Mouse (Mus musculus): ENCODE results near the gene Lmx1b. TPM values are rescaled to one million over a fixed set of nuclear protein-coding genes. Genes with fewer than 3 reads are reported as not detected.
A peak's percentile ranks its signal among the peaks of the same experiment; 100 is the strongest.

Lmx1b gene
- polyA plus RNA-seq, 1 experiment from 2014 or later = not detected

GRCm38 (mm10) chr2:33581449-33581777 is 58.9 kb downstream of the Lmx1b start:
- TF ChIP-seq CTCF (IDR thresholded peaks at IDR 0.05; ENCODE audit: low read depth) (no peak), EP300 (IDR thresholded peaks at IDR 0.05; ENCODE audit: low read depth) (no peak)
- no peak overlapping the region for H3K9ac ChIP-seq (replicated peaks)
- peaks cover 8% of the 10 kb centered on the region; the same call in 1 of the 2 replicates for H3K4me1 ChIP-seq (ENCODE audit: insufficient read depth)
- H3K27me3 ChIP-seq (ENCODE audit: insufficient read depth, low read length) = peaks cover 33% of the 10 kb centered on the region
- no peaks in the 10 kb centered on the region for H3K36me3 ChIP-seq (replicated peaks; ENCODE audit: insufficient read depth, low read length)
- 0% methylated on average over 6 of the region's 6 CpGs for WGBS (ENCODE audit: insufficient replicate concordance)
- DNase-seq (no peak), ATAC-seq (no peak)
- 0 out of 2 replicates have a peak overlapping the region, but pooled peaks have one; percentile 48 for H3K4me2 ChIP-seq (ENCODE audit: low read depth, low read length)
- no peak overlapping the region for H3K4me3 ChIP-seq (ENCODE audit: low read depth, low read length)
- H3K27ac ChIP-seq (ENCODE audit: low read depth) = no peak overlapping the region
- H3K9me3 ChIP-seq (ENCODE audit: low read length) = no peaks in the 10 kb centered on the region

DNA sequence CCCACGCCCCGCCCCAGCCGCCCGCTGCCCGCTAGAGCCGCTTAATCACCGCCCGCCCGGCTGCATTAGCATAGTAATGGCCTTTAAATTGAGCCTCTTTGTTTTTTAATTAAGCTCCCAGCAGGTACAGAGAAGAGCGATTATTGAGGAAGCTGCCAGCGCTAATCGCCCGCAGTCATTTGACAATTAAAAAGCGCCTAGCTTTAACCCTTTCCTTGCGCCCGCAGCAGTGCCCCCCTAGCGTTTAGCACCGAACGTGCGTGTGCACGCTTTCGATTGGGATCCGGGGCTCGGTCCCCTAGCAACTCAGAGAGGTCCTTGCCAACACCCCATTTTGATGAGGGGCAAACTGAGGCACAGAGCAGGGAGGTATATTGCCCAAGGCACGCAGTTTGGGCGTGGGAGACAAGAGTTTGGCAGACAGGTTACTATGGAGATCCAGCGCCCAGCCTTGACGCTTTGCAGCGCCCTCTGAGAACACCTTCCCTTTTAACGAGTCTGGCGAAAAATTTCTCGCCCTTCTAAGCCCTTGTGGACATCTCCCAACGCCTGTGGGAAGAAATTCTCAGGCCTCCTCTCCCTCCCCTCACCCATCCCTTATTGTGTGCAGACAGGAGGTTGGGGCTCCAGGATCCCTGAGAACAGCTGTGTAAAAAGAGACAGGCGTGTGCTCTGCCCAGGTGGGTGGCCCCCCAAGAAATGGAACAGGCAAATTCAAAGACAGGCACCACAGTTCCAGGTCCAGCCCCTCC is 59.4 kb downstream of the Lmx1b start:
- Histone ChIP-seq H3K4me1 (ENCODE audit: insufficient read depth) (peaks cover 8% of the 10 kb centered on the region; the same call in 1 of the 2 replicates), H3K4me3 (ENCODE audit: low read depth, low read length) (0 out of 2 replicates have a peak overlapping the region, but pooled peaks have one; percentile 15), H3K36me3 (replicated peaks; ENCODE audit: insufficient read depth, low read length) (no peaks in the 10 kb centered on the region), H3K4me2 (ENCODE audit: low read depth, low read length) (peak overlapping the region; percentile 48), H3K9me3 (ENCODE audit: low read length) (no peaks in the 10 kb centered on the region), H3K27ac (ENCODE audit: low read depth) (no peak overlapping the region), H3K9ac (replicated peaks) (no peak overlapping the region), H3K27me3 (ENCODE audit: insufficient read depth, low read length) (peaks cover 33% of the 10 kb centered on the region)
- no peak for TF ChIP-seq EP300 (IDR thresholded peaks at IDR 0.05; ENCODE audit: low read depth)
- no peak for TF ChIP-seq CTCF (IDR thresholded peaks at IDR 0.05; ENCODE audit: low read depth)
- ATAC-seq (no peak), DNase-seq (no peak)
- 3% methylated on average over 34 of the region's 34 CpGs for WGBS (ENCODE audit: insufficient replicate concordance)

- H3K27ac ChIP-seq (ENCODE audit: low read depth) = no peak overlapping the region
- H3K27me3 ChIP-seq (ENCODE audit: insufficient read depth, low read length) = peaks cover 17% of the 10 kb centered on the region
- WGBS (ENCODE audit: insufficient replicate concordance) = 40% methylated on average over 13 of the region's 13 CpGs
- H3K4me3 ChIP-seq (ENCODE audit: low read depth, low read length) = no peak overlapping the region
- DNase-seq (no peak), ATAC-seq (no peak)
- H3K4me2 ChIP-seq (ENCODE audit: low read depth, low read length) = no peak overlapping the region
- no peaks in the 10 kb centered on the region for H3K36me3 ChIP-seq (replicated peaks; ENCODE audit: insufficient read depth, low read length)
- H3K9ac ChIP-seq (replicated peaks) = no peak overlapping the region
- TF ChIP-seq CTCF (IDR thresholded peaks at IDR 0.05; ENCODE audit: low read depth) = no peak
- no peak for TF ChIP-seq EP300 (IDR thresholded peaks at IDR 0.05; ENCODE audit: low read depth)
- H3K9me3 ChIP-seq (ENCODE audit: low read length) = no peaks in the 10 kb centered on the region
- no peaks in the 10 kb centered on the region for H3K4me1 ChIP-seq (ENCODE audit: insufficient read depth)
Observed at GRCm38 (mm10) chr2:33575406-33575805, 64.9 kb downstream of the Lmx1b start.

- no peak overlapping the region for H3K27ac ChIP-seq (ENCODE audit: low read depth)
- H3K4me3 ChIP-seq (ENCODE audit: low read depth, low read length) = no peak overlapping the region
- H3K27me3 ChIP-seq (ENCODE audit: insufficient read depth, low read length) = peaks cover 20% of the 10 kb centered on the region; the same call in 1 of the 2 replicates
- DNase-seq (no peak), ATAC-seq (no peak)
- no peaks in the 10 kb centered on the region for H3K4me1 ChIP-seq (ENCODE audit: insufficient read depth)
- 81% methylated on average over 7 of the region's 7 CpGs for WGBS (ENCODE audit: insufficient replicate concordance)
- H3K4me2 ChIP-seq (ENCODE audit: low read depth, low read length) = no peak overlapping the region
- H3K36me3 ChIP-seq (replicated peaks; ENCODE audit: insufficient read depth, low read length) = no peaks in the 10 kb centered on the region
- TF ChIP-seq EP300 (IDR thresholded peaks at IDR 0.05; ENCODE audit: low read depth) = no peak
- no peak for TF ChIP-seq CTCF (IDR thresholded peaks at IDR 0.05; ENCODE audit: low read depth)
- no peak overlapping the region for H3K9ac ChIP-seq (replicated peaks)
- no peaks in the 10 kb centered on the region for H3K9me3 ChIP-seq (ENCODE audit: low read length)
Observed at GRCm38 (mm10) chr2:33573075-33573474, 67.2 kb downstream of the Lmx1b start.

- no peaks in the 10 kb centered on the region for H3K4me1 ChIP-seq (ENCODE audit: insufficient read depth)
- no peak overlapping the region for H3K4me2 ChIP-seq (ENCODE audit: low read depth, low read length)
- TF ChIP-seq CTCF (IDR thresholded peaks at IDR 0.05; ENCODE audit: low read depth) (no peak), EP300 (IDR thresholded peaks at IDR 0.05; ENCODE audit: low read depth) (no peak)
- 54% methylated on average over 16 of the region's 16 CpGs for WGBS (ENCODE audit: insufficient replicate concordance)
- DNase-seq (no peak), ATAC-seq (no peak)
- H3K27me3 ChIP-seq (ENCODE audit: insufficient read depth, low read length) = peaks cover 20% of the 10 kb centered on the region; the same call in 1 of the 2 replicates
- H3K9me3 ChIP-seq (ENCODE audit: low read length) = no peaks in the 10 kb centered on the region
- H3K27ac ChIP-seq (ENCODE audit: low read depth) = no peak overlapping the region
- H3K4me3 ChIP-seq (ENCODE audit: low read depth, low read length) = no peak overlapping the region
- no peak overlapping the region for H3K9ac ChIP-seq (replicated peaks)
- no peaks in the 10 kb centered on the region for H3K36me3 ChIP-seq (replicated peaks; ENCODE audit: insufficient read depth, low read length)
Observed at GRCm38 (mm10) chr2:33571219-33571824, 69.0 kb downstream of the Lmx1b start.

GRCm38 (mm10) chr2:33569698-33570097 is 70.6 kb downstream of the Lmx1b start:
- no peak overlapping the region for H3K4me3 ChIP-seq (ENCODE audit: low read depth, low read length)
- TF ChIP-seq EP300 (IDR thresholded peaks at IDR 0.05; ENCODE audit: low read depth) = no peak
- TF ChIP-seq CTCF (IDR thresholded peaks at IDR 0.05; ENCODE audit: low read depth) = no peak
- WGBS (ENCODE audit: insufficient replicate concordance) = 56% methylated on average over 10 of the region's 10 CpGs
- DNase-seq (no peak), ATAC-seq (no peak)
- H3K27me3 ChIP-seq (ENCODE audit: insufficient read depth, low read length) = peaks cover 22% of the 10 kb centered on the region; the same call in 1 of the 2 replicates
- H3K4me1 ChIP-seq (ENCODE audit: insufficient read depth) = no peaks in the 10 kb centered on the region
- H3K4me2 ChIP-seq (ENCODE audit: low read depth, low read length) = no peak overlapping the region
- no peaks in the 10 kb centered on the region for H3K9me3 ChIP-seq (ENCODE audit: low read length)
- H3K27ac ChIP-seq (ENCODE audit: low read depth) = no peak overlapping the region
- H3K36me3 ChIP-seq (replicated peaks; ENCODE audit: insufficient read depth, low read length) = no peaks in the 10 kb centered on the region
- no peak overlapping the region for H3K9ac ChIP-seq (replicated peaks)
